Mouse (Mus musculus) embryonic facial prominence, embryonic 12.5 days (tissue): ENCODE results near the gene Kif26b. TPM values are rescaled to one million over a fixed set of nuclear protein-coding genes. Genes with fewer than 3 reads are reported as not detected.

Source experiments
- ATAC-seq: fragments of 200-750 bp; cut with Nextera tagmentation; 2 replicates; pipeline ENCODE4 v1.8.0; 2017; ENCODE audit not compliant: insufficient number of reproducible peaks, insufficient read depth, low FRiP score, low TSS enrichment
- H3K27ac ChIP-seq: fragments of 300-500 bp; sonication (generic); 2 replicates; pipeline ENCODE4 v1.5.1; 2016; ENCODE audit warnings: mild to moderate bottlenecking
- H3K27me3 ChIP-seq: fragments of 300-500 bp; sonication (generic); 2 replicates; pipeline ENCODE4 v1.6.1; 2016; ENCODE audit warnings: mild to moderate bottlenecking, moderate library complexity
- H3K36me3 ChIP-seq: fragments of 300-500 bp; sonication (generic); 2 replicates; pipeline ENCODE4 v1.6.1; 2016; ENCODE audit warnings: mild to moderate bottlenecking
- H3K4me1 ChIP-seq: fragments of 300-500 bp; sonication (generic); 2 replicates; pipeline ENCODE4 v1.6.1; 2016
- H3K4me2 ChIP-seq: fragments of 300-500 bp; sonication (generic); replicated peaks from 2 replicates; pipeline ENCODE4 v1.6.1; 2016; ENCODE audit warnings: mild to moderate bottlenecking, moderate library complexity
- H3K4me3 ChIP-seq: fragments of 300-500 bp; sonication (generic); 2 replicates; pipeline ENCODE4 v1.5.1; 2016; ENCODE audit warnings: mild to moderate bottlenecking
- H3K9ac ChIP-seq: fragments of 300-500 bp; sonication (generic); 2 replicates; pipeline ENCODE4 v1.6.1; 2016; ENCODE audit warnings: mild to moderate bottlenecking, moderate library complexity
- H3K9me3 ChIP-seq: fragments of 300-500 bp; sonication (generic); 2 replicates; pipeline ENCODE4 v1.6.1; 2016; ENCODE audit warnings: mild to moderate bottlenecking, moderate library complexity
- WGBS: fragments of 180-500 bp; shearing (Covaris S2); methylation state at CpG from one replicate; pipeline ENCODE4 v1.1.7; 2016; 5-methylcytosine and 5-hydroxymethylcytosine counted together
- polyA plus RNA-seq: library from polyadenylated mRNA; unstranded; fragments of >200 nt; fragmentation: Nextera tagmentation; extraction: Ambion mirVana; gene quantifications from 2 replicates; pipeline ENCODE4 v1.2.1, GENCODE M21; 2016

Kif26b gene
- polyA plus RNA-seq, 1 experiment from 2014 or later: 34.3 TPM

DNA sequence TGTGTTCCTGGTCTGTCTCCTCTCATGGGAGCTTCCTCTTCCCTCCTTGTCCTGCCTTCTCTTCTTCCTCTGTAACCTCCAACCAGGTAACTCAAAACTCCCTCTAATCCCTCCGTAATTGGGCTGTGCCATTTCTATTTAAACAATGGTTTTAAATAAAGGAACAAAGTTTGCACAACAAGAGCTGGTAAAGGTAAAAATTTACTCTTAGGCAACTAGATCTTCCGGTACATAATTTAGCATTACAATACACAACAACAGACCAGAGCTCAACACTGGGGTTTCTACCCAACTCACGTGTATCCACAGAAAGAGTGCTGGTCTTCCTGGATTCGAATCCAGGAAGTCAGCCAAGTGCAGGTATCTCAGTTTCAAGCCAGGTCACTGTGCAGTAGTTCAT lies 205.7 kb downstream of the Kif26b start:
- no peak for ATAC-seq
- no peak overlapping the region for H3K27ac ChIP-seq
- peaks cover 4% of the 10 kb centered on the region; the same call in 1 of the 2 replicates for H3K4me1 ChIP-seq
- 72% methylated on average over 4 of the region's 4 CpGs for WGBS
- no peak overlapping the region for H3K9ac ChIP-seq
- no peaks in the 10 kb centered on the region for H3K27me3 ChIP-seq
- no peak overlapping the region for H3K4me3 ChIP-seq
- H3K9me3 ChIP-seq: no peaks in the 10 kb centered on the region
- no peak overlapping the region for H3K4me2 ChIP-seq
- no peaks in the 10 kb centered on the region for H3K36me3 ChIP-seq

DNA sequence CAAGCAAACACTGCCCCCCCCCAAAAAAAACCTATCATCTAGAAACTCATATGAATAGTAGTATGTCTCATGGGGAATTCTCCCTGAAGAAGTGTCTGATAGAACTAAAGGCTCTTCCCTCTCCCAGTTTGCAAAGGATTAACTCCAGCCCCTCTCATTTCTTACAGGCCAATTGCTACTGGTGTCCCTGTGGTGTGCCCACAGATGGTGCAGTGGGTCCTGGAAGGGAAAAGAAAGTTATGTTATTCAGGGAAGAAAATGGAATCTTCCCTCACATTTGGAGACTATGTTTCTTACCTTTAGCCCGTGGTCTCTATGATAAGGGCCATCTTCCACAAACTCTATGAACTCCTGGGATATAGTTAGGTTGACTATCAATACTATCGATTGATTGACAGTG lies 208.0 kb downstream of the Kif26b start:
- H3K9me3 ChIP-seq: no peaks in the 10 kb centered on the region
- WGBS: 92% methylated on average over 2 of the region's 2 CpGs
- no peaks in the 10 kb centered on the region for H3K36me3 ChIP-seq
- H3K4me2 ChIP-seq: no peak overlapping the region
- no peak overlapping the region for H3K9ac ChIP-seq
- no peaks in the 10 kb centered on the region for H3K27me3 ChIP-seq
- H3K4me3 ChIP-seq: no peak overlapping the region
- H3K27ac ChIP-seq: no peak overlapping the region
- no peak for ATAC-seq
- H3K4me1 ChIP-seq: peaks cover 4% of the 10 kb centered on the region; the same call in 1 of the 2 replicates

DNA sequence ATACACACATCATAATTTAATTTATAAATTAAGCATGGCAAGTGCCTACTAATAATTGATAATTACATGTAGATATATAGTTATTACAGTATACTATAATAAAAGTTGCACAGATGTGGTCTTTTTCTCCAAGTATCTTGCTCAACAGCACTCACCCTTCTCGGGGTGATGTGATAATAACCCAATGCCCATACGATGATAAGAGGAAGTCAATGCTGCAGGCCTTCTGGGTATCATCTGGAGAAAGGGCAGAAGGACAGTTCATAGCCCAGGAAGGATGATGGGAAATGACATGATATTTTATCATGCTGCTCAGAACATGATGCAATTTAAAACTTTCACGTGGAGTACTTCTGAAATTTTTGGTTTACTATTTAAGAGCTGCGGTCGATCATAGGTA lies 214.9 kb downstream of the Kif26b start:
- peaks cover 14% of the 10 kb centered on the region for H3K4me1 ChIP-seq
- H3K9ac ChIP-seq: no peak overlapping the region
- no peak overlapping the region for H3K27ac ChIP-seq
- no peaks in the 10 kb centered on the region for H3K9me3 ChIP-seq
- H3K4me3 ChIP-seq: no peak overlapping the region
- no peaks in the 10 kb centered on the region for H3K27me3 ChIP-seq
- no peak for ATAC-seq
- 80% methylated on average over 5 of the region's 5 CpGs for WGBS
- no peak overlapping the region for H3K4me2 ChIP-seq
- H3K36me3 ChIP-seq: no peaks in the 10 kb centered on the region

DNA sequence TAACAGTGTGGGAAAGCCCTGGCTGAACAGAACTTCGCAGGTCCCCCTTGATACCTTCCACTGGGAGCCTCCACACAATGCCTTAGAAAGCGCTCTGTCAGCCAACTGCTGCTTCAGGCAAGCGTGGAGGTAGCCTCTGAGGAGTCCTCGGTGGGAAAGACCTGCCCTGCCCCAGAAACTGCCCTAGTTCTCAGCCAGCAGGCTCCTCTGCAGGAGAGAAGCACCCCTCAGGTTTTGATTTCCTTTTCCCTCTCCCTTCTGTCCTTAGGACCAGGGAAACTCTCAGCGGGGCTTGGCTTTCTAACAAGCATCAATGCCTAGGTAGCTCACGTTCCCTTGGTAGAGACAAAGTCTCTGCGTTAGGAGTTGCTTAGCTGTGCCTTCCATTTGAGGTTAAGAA lies 215.6 kb downstream of the Kif26b start:
- no peak overlapping the region for H3K27ac ChIP-seq
- H3K4me1 ChIP-seq: peaks cover 14% of the 10 kb centered on the region
- WGBS: 61% methylated on average over 7 of the region's 7 CpGs
- no peak overlapping the region for H3K4me3 ChIP-seq
- H3K9me3 ChIP-seq: no peaks in the 10 kb centered on the region
- no peak overlapping the region for H3K4me2 ChIP-seq
- H3K36me3 ChIP-seq: no peaks in the 10 kb centered on the region
- ATAC-seq: no peak
- no peak overlapping the region for H3K9ac ChIP-seq
- no peaks in the 10 kb centered on the region for H3K27me3 ChIP-seq

DNA sequence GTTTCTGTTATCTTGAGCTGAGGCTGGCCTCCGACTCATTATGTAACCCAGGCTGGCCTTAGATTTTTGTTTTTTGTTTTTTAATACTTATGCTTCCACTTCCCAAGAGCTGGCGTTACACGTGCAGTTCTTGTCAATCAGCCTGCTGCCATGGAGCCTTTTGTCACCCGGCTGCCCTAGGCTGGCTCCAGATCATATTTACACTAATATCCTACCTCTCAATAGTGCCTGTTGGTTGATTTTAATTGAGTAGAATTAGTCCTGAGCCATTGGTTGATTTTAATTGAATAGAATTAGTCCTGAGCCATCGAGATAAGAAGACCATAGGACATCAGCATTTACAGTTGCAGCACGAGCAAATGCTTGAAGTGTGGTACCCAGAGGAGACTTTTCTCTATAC lies 216.0 kb downstream of the Kif26b start:
- Histone ChIP-seq H3K9me3 (no peaks in the 10 kb centered on the region), H3K4me3 (no peak overlapping the region), H3K9ac (no peak overlapping the region), H3K36me3 (no peaks in the 10 kb centered on the region), H3K4me2 (no peak overlapping the region), H3K27ac (no peak overlapping the region), H3K4me1 (peaks cover 14% of the 10 kb centered on the region), H3K27me3 (no peaks in the 10 kb centered on the region)
- no peak for ATAC-seq
- 62% methylated on average over 6 of the region's 6 CpGs for WGBS

DNA sequence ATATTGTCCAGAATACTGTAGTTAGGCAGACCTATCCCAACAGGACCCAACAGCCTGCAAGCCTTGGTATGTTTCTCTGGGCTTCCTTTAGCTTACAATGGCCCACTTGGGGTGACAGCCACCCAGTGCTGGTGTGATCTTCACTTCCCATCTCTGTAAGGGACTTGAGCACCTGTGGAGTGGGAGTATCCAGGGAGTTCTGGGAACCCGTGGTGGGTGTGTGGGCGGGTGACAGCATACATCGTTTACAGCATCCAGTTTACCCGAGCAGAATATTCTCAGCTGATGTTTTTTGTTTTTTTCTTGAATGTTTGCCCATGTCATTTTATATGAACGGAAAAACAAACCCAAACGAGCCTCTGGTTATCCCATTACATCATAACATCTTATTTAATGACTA lies 216.5 kb downstream of the Kif26b start:
- Histone ChIP-seq H3K36me3 (no peaks in the 10 kb centered on the region), H3K4me3 (no peak overlapping the region), H3K4me1 (peaks cover 14% of the 10 kb centered on the region), H3K9ac (no peak overlapping the region), H3K27me3 (no peaks in the 10 kb centered on the region), H3K9me3 (no peaks in the 10 kb centered on the region), H3K4me2 (no peak overlapping the region), H3K27ac (no peak overlapping the region)
- ATAC-seq: no peak
- WGBS: 80% methylated on average over 6 of the region's 6 CpGs

DNA sequence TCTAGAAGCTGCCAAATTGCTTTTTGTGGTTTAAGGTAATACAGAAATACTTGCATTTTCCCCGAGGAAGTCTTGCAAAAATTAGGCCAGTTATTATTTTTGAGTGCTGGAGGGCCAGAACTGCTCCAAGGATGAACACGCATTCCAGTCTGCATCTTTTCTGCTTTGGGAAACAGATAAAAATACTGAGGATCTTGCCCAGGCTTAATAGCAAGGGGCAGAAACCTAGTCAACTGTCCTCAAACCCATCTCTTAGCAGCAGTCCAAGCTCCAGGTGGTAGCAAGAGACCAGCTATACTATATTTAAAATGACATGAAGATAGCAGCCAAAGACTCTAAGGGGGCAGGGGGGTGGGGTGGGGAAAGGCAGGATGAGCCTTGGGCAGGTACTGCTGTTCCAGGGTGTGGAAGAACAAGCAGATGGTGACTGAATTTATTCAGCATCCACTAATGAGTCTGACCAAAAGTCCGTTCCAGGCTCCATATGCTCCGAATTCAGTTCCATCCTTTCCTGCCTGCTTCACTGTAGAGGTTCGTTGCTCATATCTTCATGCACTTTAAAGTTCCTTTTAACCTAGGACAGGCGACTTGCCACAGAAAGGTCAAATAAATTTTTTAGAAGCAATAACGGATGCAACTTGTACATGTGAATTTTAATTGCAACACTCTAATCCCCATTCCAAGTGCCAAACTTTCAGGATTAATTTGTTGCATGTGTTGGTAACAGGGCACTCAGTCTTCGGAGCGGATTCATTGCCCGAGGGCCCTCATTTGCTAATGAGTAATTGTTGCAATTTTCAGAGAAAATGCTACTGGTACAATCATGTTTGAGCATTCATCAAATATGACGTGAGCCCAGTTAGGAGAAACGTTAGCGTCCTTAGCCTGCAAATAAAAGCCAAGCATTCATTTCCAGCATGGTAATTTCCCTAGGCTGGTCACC lies 218.6 kb downstream of the Kif26b start:
- WGBS: 43% methylated on average over 13 of the region's 13 CpGs
- H3K27me3 ChIP-seq: no peaks in the 10 kb centered on the region

DNA sequence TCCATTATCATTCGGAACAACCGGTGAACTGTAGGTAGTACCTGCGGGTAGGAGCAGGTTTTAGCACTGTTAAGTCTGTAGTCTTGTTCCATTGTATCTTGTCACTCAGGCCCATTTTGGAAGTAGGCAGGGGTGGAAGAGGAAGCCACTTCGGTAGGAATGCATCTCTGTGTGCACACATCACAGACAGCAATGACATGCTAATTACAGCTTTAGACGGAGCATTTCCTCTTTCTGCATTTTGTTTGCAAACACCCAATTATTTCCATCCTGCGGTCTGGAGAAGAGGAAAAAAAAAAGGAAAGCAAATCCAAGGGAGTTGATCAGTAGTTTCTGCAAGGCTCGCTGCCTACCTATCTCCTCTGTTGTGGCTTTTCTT lies 219.3 kb downstream of the Kif26b start:
- Histone ChIP-seq H3K27ac (no peak overlapping the region), H3K9ac (no peak overlapping the region), H3K4me2 (no peak overlapping the region), H3K9me3 (no peaks in the 10 kb centered on the region), H3K27me3 (no peaks in the 10 kb centered on the region), H3K4me1 (peaks cover 14% of the 10 kb centered on the region), H3K4me3 (no peak overlapping the region), H3K36me3 (no peaks in the 10 kb centered on the region)
- ATAC-seq: no peak
- WGBS: 34% methylated on average over 7 of the region's 7 CpGs

More for the DNA sequence above, 218.6 kb downstream of the Kif26b start:
- Histone ChIP-seq H3K4me3 (no peak overlapping the region), H3K27ac (no peak overlapping the region), H3K9me3 (no peaks in the 10 kb centered on the region), H3K36me3 (no peaks in the 10 kb centered on the region), H3K4me1 (peaks cover 14% of the 10 kb centered on the region), H3K9ac (no peak overlapping the region), H3K4me2 (no peak overlapping the region)
- ATAC-seq: no peak

DNA sequence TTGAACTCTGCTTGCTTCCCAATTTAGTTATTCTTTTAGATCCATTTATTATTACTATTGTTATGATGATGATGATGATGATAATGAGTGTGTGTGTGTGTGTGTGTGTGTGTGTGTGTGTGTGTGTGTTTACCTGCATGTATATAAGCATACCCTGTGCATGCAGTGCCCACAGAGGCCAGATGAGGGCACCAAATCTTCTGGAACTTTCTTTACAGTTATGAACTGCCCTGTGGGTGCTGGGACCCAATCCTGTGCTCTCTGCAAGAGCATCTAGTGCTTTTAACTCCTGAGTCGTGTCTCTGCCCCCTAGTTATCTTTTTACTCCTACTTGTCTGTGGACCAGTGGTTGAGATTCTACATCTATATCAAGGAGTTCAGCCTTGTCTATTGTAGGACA lies 219.7 kb downstream of the Kif26b start:
- Histone ChIP-seq H3K27ac (no peak overlapping the region), H3K4me3 (no peak overlapping the region), H3K27me3 (no peaks in the 10 kb centered on the region), H3K9ac (no peak overlapping the region), H3K4me2 (no peak overlapping the region), H3K4me1 (peaks cover 14% of the 10 kb centered on the region), H3K9me3 (no peaks in the 10 kb centered on the region), H3K36me3 (no peaks in the 10 kb centered on the region)
- WGBS: 87% methylated on average over 1 of the region's 1 CpGs
- no peak for ATAC-seq

DNA sequence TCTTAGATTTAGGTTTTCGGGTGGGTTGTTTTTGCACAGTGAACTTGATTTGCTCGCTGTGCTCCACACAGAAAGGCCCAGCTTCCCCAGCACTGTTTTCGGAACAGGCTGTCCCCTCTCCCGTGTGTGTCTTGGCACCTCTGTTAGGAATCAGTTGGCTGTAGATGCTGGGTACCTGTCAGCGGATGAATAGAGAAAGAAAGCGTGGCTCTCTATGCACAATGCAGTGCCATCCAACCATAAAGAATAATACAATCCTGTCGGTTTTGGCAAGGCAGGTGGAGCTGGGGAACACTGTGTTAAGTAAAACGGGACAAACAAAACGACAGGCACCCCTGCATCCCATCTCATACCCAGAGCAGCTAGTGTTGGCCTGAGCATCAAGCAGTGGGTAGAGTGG lies 220.9 kb downstream of the Kif26b start:
- no peaks in the 10 kb centered on the region for H3K9me3 ChIP-seq
- peaks cover 4% of the 10 kb centered on the region for H3K4me1 ChIP-seq
- H3K9ac ChIP-seq: no peak overlapping the region
- H3K27me3 ChIP-seq: no peaks in the 10 kb centered on the region
- no peak overlapping the region for H3K27ac ChIP-seq
- ATAC-seq: no peak
- H3K36me3 ChIP-seq: no peaks in the 10 kb centered on the region
- no peak overlapping the region for H3K4me2 ChIP-seq
- H3K4me3 ChIP-seq: no peak overlapping the region
- WGBS: 90% methylated on average over 9 of the region's 9 CpGs

DNA sequence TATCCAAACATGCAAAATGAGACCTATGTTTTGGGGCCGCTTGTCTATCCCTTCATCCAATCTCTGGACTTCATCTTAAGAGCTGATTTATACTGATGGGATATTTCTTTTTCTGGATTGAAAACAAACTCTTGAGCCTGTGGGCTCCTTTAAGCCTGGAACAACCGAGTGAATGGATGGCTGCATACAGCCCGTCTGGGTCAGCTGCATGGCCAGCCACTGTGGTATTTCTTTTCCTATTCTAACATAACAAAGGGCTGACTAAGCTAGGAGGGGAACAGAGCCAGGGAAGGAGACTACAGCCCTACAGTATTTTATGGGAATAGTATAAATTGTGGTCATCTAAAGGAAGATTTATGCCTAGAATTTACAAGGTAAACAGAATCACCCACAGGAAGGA lies 229.5 kb downstream of the Kif26b start:
- H3K4me2 ChIP-seq: no peak overlapping the region
- H3K27me3 ChIP-seq: no peaks in the 10 kb centered on the region
- H3K36me3 ChIP-seq: peaks cover 9% of the 10 kb centered on the region; the same call in 1 of the 2 replicates
- H3K9me3 ChIP-seq: no peaks in the 10 kb centered on the region
- H3K9ac ChIP-seq: no peak overlapping the region
- no peak for ATAC-seq
- WGBS: 57% methylated on average over 3 of the region's 3 CpGs
- no peak overlapping the region for H3K27ac ChIP-seq
- H3K4me1 ChIP-seq: no peaks in the 10 kb centered on the region
- H3K4me3 ChIP-seq: no peak overlapping the region

DNA sequence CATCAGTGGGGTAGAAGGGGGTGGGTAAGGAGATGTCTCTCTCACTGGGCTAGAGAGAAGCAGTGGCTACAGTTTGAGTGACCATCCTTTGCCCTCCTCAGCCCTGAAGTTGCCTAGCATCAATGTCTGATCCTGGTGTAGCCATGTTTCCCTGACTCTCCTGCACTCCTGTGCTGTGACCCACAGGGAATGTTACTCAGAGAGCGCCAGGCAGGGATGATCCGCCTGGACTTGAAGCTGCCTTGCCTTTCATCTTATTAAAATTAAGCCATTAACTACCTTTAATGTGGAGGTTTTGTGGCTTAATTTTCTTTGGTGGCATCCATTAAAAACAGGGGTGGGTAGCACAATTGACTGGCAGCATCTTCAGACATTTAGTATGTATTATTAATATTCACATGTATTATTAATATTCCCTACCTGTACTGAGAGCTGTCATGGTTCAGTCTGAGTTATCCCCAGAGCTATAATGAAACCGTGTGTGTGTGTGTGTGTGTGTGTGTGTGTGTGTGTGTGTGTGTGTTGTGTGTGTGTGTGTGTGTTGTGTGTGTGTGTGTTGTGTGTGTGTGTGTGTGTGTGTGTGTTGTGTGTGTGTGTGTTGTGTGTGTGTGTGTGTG lies 233.3 kb downstream of the Kif26b start:
- 85% methylated on average over 3 of the region's 3 CpGs for WGBS
- H3K27me3 ChIP-seq: no peaks in the 10 kb centered on the region
- no peak overlapping the region for H3K9ac ChIP-seq
- H3K4me3 ChIP-seq: no peak overlapping the region
- no peaks in the 10 kb centered on the region for H3K4me1 ChIP-seq
- H3K27ac ChIP-seq: no peak overlapping the region
- no peak for ATAC-seq
- H3K36me3 ChIP-seq: no peaks in the 10 kb centered on the region
- H3K9me3 ChIP-seq: no peaks in the 10 kb centered on the region
- no peak overlapping the region for H3K4me2 ChIP-seq
